Mouse (Mus musculus) ES-Bruce4 (cell line): ENCODE results near the gene Lgmn. TPM values are rescaled to one million over a fixed set of nuclear protein-coding genes. Genes with fewer than 3 reads are reported as not detected.

Experiments
- H3K27ac ChIP-seq: 2 replicates; pipeline ENCODE4 v1.5.1; 2012; ENCODE audit warnings: low read length, inconsistent platforms; ENCODE audit not compliant: insufficient read depth
- H3K27me3 ChIP-seq: 2 replicates; pipeline ENCODE4 v1.6.1; 2012; ENCODE audit warnings: mild to moderate bottlenecking, low read length, inconsistent platforms; ENCODE audit not compliant: control insufficient read depth, poor library complexity, insufficient read depth, severe bottlenecking
- H3K36me3 ChIP-seq: 2 replicates; pipeline ENCODE4 v1.6.1; 2012; ENCODE audit warnings: inconsistent platforms, mild to moderate bottlenecking, low read length, moderate library complexity; ENCODE audit not compliant: control insufficient read depth, poor library complexity, insufficient read depth, severe bottlenecking
- H3K4me1 ChIP-seq: one replicate; pipeline ENCODE4 v1.8.1; 2011; ENCODE audit warnings: low read length; ENCODE audit not compliant: control insufficient read depth, insufficient read depth
- H3K4me3 ChIP-seq: 2 replicates; pipeline ENCODE4 v1.5.1; 2011; ENCODE audit warnings: low read depth, mild to moderate bottlenecking, low read length
- H3K9ac ChIP-seq: 2 replicates; pipeline ENCODE4 v1.6.1; 2012; ENCODE audit warnings: low read depth, mild to moderate bottlenecking, inconsistent platforms; ENCODE audit not compliant: poor library complexity, severe bottlenecking
- H3K9me3 ChIP-seq: replicated peaks from 2 replicates; pipeline ENCODE4 v1.6.1; 2012; ENCODE audit warnings: mild to moderate bottlenecking, low read length, inconsistent platforms; ENCODE audit not compliant: control insufficient read depth, poor library complexity, insufficient read depth, severe bottlenecking
- CTCF ChIP-seq: IDR thresholded peaks from one replicate; pipeline ENCODE4 v1.8.1; 2011; ENCODE audit warnings: low read depth, low read length
- EP300 ChIP-seq: IDR thresholded peaks from 2 replicates; pipeline ENCODE4 v1.6.1; 2011; ENCODE audit warnings: low read depth, low read length; ENCODE audit not compliant: insufficient read depth
- POLR2A ChIP-seq: IDR thresholded peaks from one replicate; pipeline ENCODE4 v1.8.1; 2011; ENCODE audit warnings: low read length; ENCODE audit not compliant: insufficient read depth
- polyA plus RNA-seq: library from polyadenylated mRNA; stranded (reverse); fragments of >200 nt; gene quantifications from 2 replicates; pipeline ENCODE4 v1.2.4, GENCODE M21; 2011; ENCODE audit warnings: low read depth; ENCODE audit not compliant: missing spikeins, insufficient read depth, insufficient read length

The Lgmn gene
- polyA plus RNA-seq, 1 experiment, result 81.1 TPM

- Histone ChIP-seq H3K9ac (no peak overlapping the region), H3K36me3 (no peaks in the 10 kb centered on the region), H3K27me3 (no peaks in the 10 kb centered on the region), H3K4me3 (no peak overlapping the region), H3K27ac (no peak overlapping the region), H3K4me1 (no peaks in the 10 kb centered on the region), H3K9me3 (no peaks in the 10 kb centered on the region)
- no peak for TF ChIP-seq POLR2A
- TF ChIP-seq CTCF, result no peak
- no peak for TF ChIP-seq EP300
Observed at GRCm38 (mm10) chr12:102429656-102430055, 10.0 kb downstream of the Lgmn start.

DNA sequence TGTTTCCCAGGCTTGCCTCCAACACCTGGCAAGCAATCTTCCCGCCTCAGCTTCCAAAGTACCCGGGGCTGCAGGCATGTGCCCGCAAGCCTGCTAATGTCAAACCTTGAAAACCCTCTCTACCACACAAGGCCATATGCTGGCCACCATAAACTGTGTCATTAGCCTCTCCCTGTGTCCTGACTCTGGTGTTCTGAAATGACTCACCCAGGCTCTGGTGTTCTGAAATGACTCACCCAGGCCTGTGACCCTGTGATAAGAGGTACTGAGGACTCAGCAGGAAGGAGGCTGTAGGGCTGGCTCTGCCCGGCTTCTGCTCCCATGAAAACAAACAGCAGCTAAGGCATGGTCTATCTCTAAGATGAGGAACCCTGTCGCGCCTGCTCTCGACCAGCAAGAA is 13.3 kb downstream of the Lgmn start:
- no peak overlapping the region for H3K27ac ChIP-seq
- TF ChIP-seq CTCF, result no peak
- TF ChIP-seq POLR2A, result no peak
- no peak for TF ChIP-seq EP300
- H3K9me3 ChIP-seq, result no peaks in the 10 kb centered on the region
- H3K4me1 ChIP-seq, result no peaks in the 10 kb centered on the region
- no peaks in the 10 kb centered on the region for H3K27me3 ChIP-seq
- no peak overlapping the region for H3K4me3 ChIP-seq
- H3K9ac ChIP-seq, result no peak overlapping the region
- H3K36me3 ChIP-seq, result no peaks in the 10 kb centered on the region

- TF ChIP-seq POLR2A, result no peak
- TF ChIP-seq CTCF, result no peak
- no peak for TF ChIP-seq EP300
- H3K36me3 ChIP-seq, result no peaks in the 10 kb centered on the region
- H3K4me1 ChIP-seq, result no peaks in the 10 kb centered on the region
- no peak overlapping the region for H3K9ac ChIP-seq
- H3K4me3 ChIP-seq, result no peak overlapping the region
- H3K27ac ChIP-seq, result no peak overlapping the region
- no peaks in the 10 kb centered on the region for H3K27me3 ChIP-seq
- no peaks in the 10 kb centered on the region for H3K9me3 ChIP-seq
Observed at GRCm38 (mm10) chr12:102425048-102425578, 14.5 kb downstream of the Lgmn start.

DNA sequence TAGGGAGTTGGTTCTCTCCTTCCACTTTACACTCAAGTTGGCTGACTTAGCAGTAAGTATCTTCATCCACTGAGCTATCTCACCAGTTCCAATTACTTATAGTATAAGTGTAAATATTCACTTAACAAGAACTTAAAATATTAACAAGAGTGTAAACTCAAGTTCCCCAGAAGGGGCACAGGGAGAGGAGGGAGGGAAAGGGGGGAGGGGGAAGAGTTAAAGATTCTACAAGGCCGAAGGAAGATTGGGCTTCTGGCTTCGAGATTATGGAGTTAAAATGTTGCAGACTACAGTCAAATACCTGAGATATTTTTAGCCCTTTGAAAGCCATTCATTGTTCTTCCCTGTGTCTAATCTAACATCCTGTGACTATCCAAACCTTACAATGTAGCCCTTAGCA is 15.2 kb downstream of the Lgmn start:
- no peak overlapping the region for H3K4me3 ChIP-seq
- no peaks in the 10 kb centered on the region for H3K4me1 ChIP-seq
- no peak overlapping the region for H3K9ac ChIP-seq
- H3K27ac ChIP-seq, result no peak overlapping the region
- no peaks in the 10 kb centered on the region for H3K36me3 ChIP-seq
- no peaks in the 10 kb centered on the region for H3K27me3 ChIP-seq
- H3K9me3 ChIP-seq, result no peaks in the 10 kb centered on the region
- TF ChIP-seq CTCF (no peak), POLR2A (no peak), EP300 (no peak)

- Histone ChIP-seq H3K4me3 (no peak overlapping the region), H3K27me3 (no peaks in the 10 kb centered on the region), H3K27ac (no peak overlapping the region), H3K9me3 (no peaks in the 10 kb centered on the region), H3K9ac (no peak overlapping the region), H3K36me3 (no peaks in the 10 kb centered on the region), H3K4me1 (no peaks in the 10 kb centered on the region)
- TF ChIP-seq EP300, result no peak
- no peak for TF ChIP-seq CTCF
- TF ChIP-seq POLR2A, result no peak
Observed at GRCm38 (mm10) chr12:102423625-102424024, 16.0 kb downstream of the Lgmn start.

DNA sequence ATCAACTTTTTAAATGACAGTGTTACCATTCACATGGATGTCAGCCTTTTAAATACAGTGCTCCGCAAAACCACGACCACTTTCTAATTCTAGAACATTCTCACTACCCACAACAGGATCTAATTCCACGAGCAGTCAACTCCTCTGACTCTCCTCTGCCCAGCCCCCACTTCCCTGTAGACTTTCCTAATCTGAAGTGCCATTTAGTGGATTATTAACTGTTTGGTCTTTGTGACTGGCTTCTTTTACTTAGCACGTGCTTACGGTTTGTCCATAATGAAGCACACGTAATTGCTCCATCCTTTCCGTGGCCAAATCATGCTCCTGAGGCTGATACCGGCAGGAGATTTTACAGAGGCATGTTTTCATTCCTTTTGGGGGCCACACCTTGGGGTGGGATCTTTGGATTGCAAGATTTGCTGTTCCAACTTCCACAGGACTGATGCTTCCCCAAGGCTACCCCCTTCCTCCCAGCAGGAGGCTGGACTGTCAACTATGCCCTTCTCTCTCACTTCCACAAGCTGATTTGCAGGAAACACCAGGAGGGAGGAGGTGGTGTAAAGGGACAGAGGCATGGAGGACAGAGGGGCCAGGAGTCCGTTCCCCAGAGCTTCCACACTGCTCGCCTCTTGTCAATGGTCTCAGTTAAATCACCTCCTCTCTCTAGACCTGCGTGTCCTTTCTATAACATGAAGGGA is 16.8 kb downstream of the Lgmn start:
- no peak for TF ChIP-seq EP300
- TF ChIP-seq POLR2A, result no peak
- no peak for TF ChIP-seq CTCF
- Histone ChIP-seq H3K27ac (no peak overlapping the region), H3K9ac (no peak overlapping the region)

More for the DNA sequence above, 16.8 kb downstream of the Lgmn start:
- no peak overlapping the region for H3K4me3 ChIP-seq
- no peaks in the 10 kb centered on the region for H3K4me1 ChIP-seq
- H3K36me3 ChIP-seq, result no peaks in the 10 kb centered on the region
- no peaks in the 10 kb centered on the region for H3K9me3 ChIP-seq
- no peaks in the 10 kb centered on the region for H3K27me3 ChIP-seq
